Mouse (Mus musculus): ENCODE measurements around the gene Flt1.

Gene Flt1

GRCm38 (mm10) chr5:147539815-147540214, 186.0 kb downstream of the Flt1 start:
- no peak for DNase-seq

- DNase-seq = no peak
These were observed 186.4 kb downstream of the Flt1 start for GRCm38 (mm10) chr5:147539409-147539808.

GRCm38 (mm10) chr5:147532031-147532430, 193.8 kb downstream of the Flt1 start:
- no peak for DNase-seq

GRCm38 (mm10) chr5:147527788-147528187, 198.0 kb downstream of the Flt1 start:
- no peak for DNase-seq

DNA sequence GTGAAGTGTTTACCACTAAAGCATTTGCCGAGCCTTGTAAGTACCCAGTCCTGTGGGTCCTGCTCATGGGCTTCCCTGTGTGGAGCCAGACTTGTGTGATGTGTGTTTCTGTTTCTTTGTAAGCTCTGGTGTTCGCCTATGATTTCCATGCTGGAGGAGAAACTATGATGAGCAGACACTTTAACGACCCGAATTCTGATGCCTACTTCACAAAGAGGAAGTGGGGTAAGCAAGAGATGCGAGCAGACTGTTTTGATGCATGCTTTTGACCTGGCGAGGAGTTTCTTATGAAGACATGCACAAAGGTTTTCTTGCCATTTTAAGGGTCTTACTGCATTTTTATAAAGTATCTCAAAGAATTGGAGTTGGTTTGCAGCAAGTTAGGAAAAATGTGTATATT, 198.8 kb downstream of the Flt1 start:
- no peak for DNase-seq

Data from right cerebral cortex, postnatal 25 days (tissue).